Mouse (Mus musculus) yolk sac, embryonic 10.5 days (tissue): ENCODE data around the gene Atp5g1.

Experiments
- DNase-seq: peaks from one replicate; pipeline ENCODE4 v3.0.0-alpha.2; 2017; ENCODE audit warnings: low spot score

Gene Atp5g1

GRCm38 (mm10) chr11:96071013-96071412, 4.5 kb downstream of the Atp5g1 start:
- DNase-seq: no peak

DNA sequence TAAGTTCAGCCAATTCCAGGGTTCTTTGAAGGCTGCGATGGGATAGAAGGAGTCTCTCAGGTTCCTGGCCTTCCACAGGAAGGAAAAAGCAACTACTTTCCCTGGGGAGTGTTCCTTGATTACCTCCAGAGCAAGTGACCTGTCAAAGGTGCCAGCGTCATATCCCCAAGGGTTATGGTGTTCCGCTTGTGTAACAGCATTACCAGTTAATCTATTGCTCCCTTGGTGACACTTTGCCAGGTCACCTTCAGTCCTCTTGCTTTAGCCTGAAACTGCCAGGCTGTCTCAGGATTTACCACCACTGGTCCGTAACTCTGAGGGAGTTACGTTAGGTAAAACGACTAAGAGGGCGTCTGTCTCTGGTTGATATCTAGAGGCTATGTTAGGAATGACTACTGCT, 5.1 kb downstream of the Atp5g1 start:
- DNase-seq: no peak

GRCm38 (mm10) chr11:96068231-96068630, 7.2 kb downstream of the Atp5g1 start:
- no peak for DNase-seq

DNA sequence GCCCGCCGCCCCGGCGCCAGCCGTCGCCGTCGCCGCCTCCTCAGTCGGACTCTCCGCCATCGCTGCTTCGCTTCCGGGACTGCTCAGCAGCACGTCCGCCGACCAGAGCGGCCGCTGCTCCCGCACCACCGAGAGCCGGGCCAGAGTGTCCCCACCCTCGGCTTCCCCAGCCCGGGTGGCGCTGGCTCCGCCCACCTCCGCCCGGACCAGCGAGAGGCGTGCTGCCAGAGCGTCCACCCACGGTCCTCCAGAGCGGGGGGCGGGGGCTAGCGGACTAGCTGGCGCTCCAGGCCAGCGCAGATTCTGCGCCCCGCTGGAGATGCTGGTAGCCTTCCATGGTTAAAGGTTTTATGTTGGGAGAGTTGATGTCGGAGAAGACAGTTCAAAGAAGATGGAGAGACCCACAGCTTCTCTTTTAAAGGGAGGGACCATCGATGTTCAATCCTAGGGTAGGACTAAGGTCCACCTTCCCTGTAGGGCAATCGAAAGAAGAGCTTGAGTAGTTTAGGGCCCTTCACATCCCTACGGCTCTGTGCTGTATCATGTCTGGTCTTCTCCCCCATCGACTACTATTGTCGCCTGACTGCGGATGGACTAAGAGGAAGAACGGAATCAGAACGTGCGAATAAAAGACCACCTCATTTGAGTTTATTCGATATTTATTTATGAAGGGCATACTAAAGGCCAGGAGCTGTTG, 10.1 kb downstream of the Atp5g1 start, which contains the start of gene Ube2z:
Gene Ube2z, minus strand, starts transcription at position 174 of the 697 bp plus-strand sequence.
- peak; percentile 95 for DNase-seq

DNA sequence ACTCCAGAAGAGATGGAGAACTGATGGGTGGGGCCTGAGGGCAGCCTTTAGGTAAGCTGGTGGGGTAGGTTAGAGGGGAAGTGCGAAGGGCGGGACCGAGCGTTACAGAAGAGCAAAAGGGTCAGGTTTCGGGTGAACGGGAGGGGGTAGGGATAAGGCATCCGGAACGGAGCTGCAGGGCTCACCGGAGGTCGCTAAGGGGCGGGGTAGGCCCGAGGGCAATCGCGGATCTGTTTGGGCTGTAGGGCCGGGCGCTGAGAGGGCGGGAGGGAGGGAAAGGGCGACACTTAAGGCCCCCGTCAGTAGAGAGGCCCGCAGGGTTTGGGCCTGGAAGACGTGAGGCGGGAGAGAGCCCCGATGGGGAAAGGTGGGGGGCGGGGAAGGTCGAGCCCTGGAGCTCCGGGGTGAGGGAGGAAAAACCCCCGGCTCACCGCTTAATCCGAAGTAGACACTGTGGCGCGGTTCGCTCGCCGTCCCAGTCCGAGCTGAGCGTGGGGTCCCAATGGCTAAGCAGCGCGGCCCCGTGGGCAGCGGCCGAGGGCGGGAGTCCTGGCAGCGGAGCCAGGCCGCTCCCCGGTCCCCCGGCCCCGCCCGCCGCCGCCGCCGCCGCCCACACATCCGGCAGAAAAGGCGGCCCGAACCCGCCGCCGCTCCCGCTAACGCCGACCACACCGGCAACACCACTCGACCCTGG, 10.8 kb downstream of the Atp5g1 start:
- peak; percentile 67 for DNase-seq

- no peak for DNase-seq
Measured at GRCm38 (mm10) chr11:96058309-96058708, 17.2 kb downstream of the Atp5g1 start.

DNA sequence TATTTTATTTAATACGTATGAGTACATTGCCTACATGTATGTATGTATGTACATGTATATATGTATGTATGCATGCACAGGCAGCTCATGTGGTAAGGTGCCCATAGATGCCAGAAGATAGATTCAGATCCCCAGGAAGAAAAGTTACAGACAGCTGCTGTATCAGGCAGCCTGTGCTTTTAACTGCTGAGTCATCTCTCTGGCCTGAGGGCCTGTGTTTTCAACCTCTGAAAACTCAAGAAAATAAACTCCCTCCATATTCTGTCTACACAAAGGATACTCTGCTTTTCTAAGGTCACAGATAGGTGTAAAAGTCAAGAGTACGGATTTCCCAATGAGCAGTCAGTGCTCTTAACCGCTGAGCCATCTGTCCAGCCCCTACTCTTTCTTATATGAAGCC, 24.6 kb downstream of the Atp5g1 start:
- DNase-seq: no peak

GRCm38 (mm10) chr11:96049939-96050338, 25.5 kb downstream of the Atp5g1 start:
- DNase-seq: no peak

DNA sequence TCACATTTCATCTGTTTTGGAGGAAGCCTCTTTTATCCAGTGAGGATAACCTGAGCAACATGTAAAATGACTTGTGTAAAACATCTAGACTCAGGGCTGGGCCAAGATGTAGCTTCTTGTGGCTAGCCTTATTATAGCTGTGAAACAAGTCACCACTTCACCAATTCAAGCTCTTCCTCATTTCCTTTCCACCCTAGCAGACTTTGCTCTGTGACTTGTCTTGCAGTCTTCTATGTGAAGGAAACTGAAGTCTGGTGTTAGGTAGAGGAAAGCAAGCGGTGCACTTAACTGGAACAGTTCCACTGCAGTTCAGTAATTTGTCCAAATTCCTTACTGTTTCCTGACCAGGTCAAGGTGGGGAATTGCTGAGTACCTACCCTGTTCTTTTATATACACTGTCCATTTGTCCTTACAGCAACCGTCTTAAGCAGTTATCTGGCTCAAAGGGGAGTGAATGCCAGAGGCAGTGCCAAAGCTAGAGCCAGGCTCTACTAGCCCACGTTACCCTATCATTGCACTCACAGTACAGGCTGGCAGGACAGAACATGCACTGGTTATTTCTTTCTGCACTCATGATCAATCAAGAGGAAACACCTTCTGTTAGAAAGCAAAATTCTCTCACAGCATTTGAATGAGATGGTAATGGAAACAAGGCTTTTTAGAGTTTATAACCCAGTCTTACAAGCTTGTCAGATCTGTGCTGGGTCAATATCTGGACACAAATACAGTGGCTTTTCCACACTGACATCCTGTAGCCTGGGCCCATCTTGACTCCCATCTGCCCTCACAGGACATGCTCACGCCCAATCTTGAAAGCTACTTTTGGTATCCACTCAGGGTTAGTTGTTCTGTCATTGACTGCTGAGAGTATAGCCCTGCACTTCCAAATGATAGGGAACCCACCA, 27.7 kb downstream of the Atp5g1 start:
- no peak for DNase-seq

DNA sequence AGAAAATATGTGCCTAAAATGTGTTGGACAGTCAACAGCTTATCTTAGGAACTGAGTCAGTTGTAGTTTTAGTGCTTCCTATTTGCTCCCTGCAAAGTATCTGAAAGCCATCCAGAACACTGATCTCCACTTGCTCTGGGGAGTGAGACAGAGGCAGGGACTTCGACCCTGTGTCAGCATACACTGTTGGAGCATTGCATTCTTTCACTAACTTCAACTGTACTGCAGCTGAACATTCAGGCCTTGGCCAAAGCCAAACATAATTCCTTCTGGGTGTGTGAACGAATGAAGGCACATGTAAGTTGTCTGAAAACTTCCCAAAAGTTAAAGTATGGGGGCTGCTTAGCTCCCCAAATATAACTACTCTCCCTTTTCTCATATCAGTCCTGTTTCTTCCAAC, 28.7 kb downstream of the Atp5g1 start:
- DNase-seq: peak; percentile 47

DNA sequence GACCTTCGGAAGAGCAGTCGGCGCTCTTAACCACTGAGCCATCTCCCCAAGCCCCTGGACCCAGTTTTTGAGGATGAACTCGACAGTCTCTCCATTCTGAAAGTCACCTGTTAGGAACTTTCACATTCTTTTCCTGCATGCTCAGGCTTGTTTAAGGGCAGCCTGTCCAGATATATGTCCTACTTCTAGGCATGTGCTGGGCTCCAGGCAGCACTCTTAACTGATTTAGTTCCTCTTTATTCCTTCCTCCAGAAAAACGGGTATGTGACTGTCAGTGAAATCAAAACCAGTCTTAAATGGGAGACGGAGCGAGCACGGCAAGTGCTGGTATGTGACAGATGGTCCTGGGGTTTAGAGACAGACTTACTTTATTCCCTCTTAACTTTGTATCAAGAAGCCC, 29.4 kb downstream of the Atp5g1 start:
- DNase-seq: no peak

GRCm38 (mm10) chr11:96044803-96045567, 30.5 kb downstream of the Atp5g1 start:
- no peak for DNase-seq

DNA sequence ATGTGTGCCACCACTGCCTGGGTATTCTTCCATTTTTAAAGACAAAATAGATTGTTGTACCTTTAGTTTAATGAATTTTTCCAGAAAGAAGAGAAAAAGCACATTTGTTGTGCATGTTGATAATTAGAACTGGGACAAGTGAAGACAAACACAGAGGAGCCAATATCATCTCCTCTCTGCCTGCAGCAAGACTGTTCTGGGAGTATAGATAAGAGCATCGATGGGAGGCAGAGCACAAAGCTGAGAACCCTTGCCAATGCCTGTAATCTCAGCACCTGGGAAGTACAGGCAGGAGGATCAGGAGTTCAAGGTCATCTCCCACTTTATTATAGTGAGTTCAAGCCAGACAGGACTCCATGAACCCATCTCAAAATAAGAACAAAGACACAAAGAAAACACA, 36.9 kb downstream of the Atp5g1 start:
- no peak for DNase-seq

DNA sequence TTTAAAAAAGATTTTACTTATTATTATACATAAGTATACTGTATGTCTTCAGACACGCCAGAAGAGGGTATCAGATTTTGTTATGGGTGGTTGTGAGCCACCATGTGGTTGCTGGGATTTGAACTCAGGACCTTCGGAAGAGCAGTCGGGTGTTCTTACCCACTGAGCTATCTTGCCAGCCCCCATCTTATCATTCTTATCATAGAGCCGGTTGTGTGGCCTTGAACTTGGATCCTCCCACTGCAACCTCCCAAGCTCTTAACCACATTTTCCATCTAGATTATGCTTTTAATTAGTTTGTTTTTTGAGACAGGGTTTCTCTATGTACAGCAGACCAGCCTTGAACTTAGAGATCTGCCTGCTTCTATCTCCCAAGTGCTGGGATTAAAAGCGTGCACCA, 38.0 kb downstream of the Atp5g1 start:
- no peak for DNase-seq

GRCm38 (mm10) chr11:96035133-96035532, 40.3 kb downstream of the Atp5g1 start:
- DNase-seq: no peak

- DNase-seq: peak; percentile 95
Measured at GRCm38 (mm10) chr11:96034596-96035052, 40.8 kb downstream of the Atp5g1 start, which contains the start of gene Snf8. TSS of gene Snf8 (plus strand) at chr11:96034885.

- DNase-seq: no peak
Measured at GRCm38 (mm10) chr11:96034116-96034515, 41.4 kb downstream of the Atp5g1 start.

DNA sequence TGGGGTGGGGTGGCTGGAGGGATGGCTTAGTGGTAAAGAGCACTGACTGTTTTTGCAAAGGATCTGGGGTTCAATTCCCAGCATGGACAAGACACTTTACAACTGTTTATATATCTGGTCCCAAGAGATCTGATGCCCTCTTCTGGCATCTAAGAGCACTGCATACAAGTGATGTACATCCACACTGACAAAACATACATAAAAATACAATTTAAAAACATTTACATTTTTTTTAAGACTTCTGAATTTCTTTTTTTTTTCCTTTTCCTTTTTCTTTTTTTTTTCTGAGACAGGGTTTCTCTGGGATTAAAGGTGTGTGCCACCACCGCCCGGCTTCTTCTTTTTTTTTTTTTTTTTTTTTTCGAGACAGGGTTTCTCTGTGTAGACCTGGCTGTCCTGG, 42.2 kb downstream of the Atp5g1 start:
- no peak for DNase-seq

DNA sequence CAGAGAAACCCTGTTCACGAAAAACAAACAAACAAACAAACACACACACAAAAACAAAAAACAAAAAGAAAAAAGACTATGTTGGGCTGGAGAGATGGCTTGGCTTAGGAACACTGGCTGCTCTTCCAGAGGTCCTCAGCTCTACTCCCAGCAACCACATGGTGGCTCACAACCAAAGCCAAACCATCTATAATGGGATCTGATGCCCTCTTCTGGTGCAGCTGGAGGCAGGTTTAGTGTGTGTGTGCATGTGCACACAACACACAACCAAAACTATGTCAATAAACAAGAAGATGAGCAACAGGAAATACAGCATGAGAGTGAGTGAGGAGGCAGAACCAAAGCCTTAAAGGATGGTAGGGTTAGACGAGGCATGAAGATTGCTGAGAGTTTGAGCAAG, 43.8 kb downstream of the Atp5g1 start:
- DNase-seq: no peak

- DNase-seq: peak; percentile 83
Measured at GRCm38 (mm10) chr11:96030571-96030970, 44.9 kb downstream of the Atp5g1 start.

DNA sequence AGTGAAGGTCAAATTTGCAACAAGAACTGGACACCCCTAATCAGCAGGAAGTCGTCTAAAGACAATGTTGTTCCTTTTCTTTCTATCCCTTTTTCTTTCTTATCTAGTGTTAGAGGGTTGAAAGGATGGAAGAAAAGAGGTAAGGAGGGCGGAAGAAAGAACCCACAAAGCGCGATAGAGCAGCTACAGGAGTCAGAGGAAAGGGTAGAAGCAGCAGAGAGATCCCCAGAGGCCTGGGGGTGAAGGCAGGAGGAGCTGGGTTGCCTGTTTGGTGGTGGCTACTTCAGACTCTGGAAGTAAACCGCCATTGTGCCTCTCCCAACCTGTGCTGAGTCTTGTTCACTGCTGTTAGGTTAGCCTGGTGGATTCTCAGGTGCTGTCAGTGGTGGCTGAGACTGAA, 47.3 kb downstream of the Atp5g1 start:
- no peak for DNase-seq

DNA sequence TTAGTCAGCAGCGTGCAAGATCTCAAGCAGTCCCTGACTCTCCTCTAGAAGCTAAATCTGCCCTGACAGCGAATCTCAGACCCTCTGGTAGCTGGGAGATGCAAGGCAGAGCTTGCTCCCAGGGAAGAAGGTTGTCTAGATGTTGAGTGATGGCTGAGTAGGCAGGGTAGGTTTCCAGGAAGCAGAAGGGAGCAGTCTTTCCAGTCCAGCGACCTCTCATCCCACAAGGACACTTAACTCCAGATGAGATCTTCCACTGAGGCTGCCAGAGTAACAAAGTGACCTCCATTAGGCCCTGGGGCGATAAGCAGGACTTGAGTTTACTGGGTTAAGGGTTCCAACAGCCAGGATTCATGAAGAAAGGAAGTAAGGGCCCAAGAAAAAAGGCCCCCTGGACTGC, 54.8 kb downstream of the Atp5g1 start:
- no peak for DNase-seq
